Comparison of ENCODE assay signal across 8 mouse cellular contexts in genomic region chr17:56764474-56765354, GRCm38 (mm10). TPM values are rescaled to one million over a fixed set of nuclear protein-coding genes. Genes with fewer than 3 reads are reported as not detected.
DNase-seq lines count a peak whose midpoint lies in the region; ATAC-seq and TF ChIP-seq lines count a peak whose summit lies in the region.

Gene Dus3l, plus strand, starts transcription at chr17:56764757.

- peaks cover 9% of the 10 kb centered on the region for H3K27me3 ChIP-seq in G1E (ENCODE audit: insufficient read depth, low read length)
- H3K27me3 ChIP-seq in cerebellum, adult 2 months (ENCODE audit: control insufficient read depth, insufficient read depth, low read length), result no peaks in the 10 kb centered on the region
- H3K27me3 ChIP-seq in forebrain, postnatal 0 days (ENCODE audit: insufficient read depth, low read length), result no peaks in the 10 kb centered on the region
- no peaks in the 10 kb centered on the region for H3K27me3 ChIP-seq in lung, embryonic 16.5 days (ENCODE audit: control insufficient read depth, insufficient read depth, low read depth, low read length)

- peaks cover 41% of the 10 kb centered on the region for H3K36me3 ChIP-seq in G1E (replicated peaks)
- H3K36me3 ChIP-seq in forebrain, postnatal 0 days (ENCODE audit: insufficient read depth), result peaks cover 33% of the 10 kb centered on the region
- peaks cover 25% of the 10 kb centered on the region for H3K36me3 ChIP-seq in lung, embryonic 16.5 days (ENCODE audit: control insufficient read depth, insufficient read depth, low read length)

- peak within 1 kb of the TSS; percentile 92 for H3K27ac ChIP-seq in cerebellum, adult 2 months (ENCODE audit: insufficient read depth, low read length)
- peak within 1 kb of the TSS; percentile 97 for H3K27ac ChIP-seq in forebrain, postnatal 0 days (ENCODE audit: low read depth, low read length)
- peak within 1 kb of the TSS; percentile 96 for H3K27ac ChIP-seq in lung, embryonic 16.5 days (ENCODE audit: low read length)

- peak; percentile 67 for ATAC-seq in G1E (ENCODE audit: extremely low read depth, insufficient number of reproducible peaks, low FRiP score, poor library complexity, severe bottlenecking)
- ATAC-seq in forebrain, postnatal 0 days, result peak; percentile 91
- peak; percentile 81 for ATAC-seq in lung, embryonic 16.5 days (ENCODE audit: low read depth)

- under 1% methylated on average over 58 of the region's 58 CpGs for WGBS in cerebellum, adult 2 months
- WGBS in forebrain, postnatal 0 days, result 1% methylated on average over 54 of the region's 58 CpGs
- WGBS in lung, embryonic 16.5 days, result under 1% methylated on average over 58 of the region's 58 CpGs

- peak within 1 kb of the TSS; percentile 73 for H3K4me2 ChIP-seq in forebrain, postnatal 0 days (ENCODE audit: low read depth)
- peak within 1 kb of the TSS; percentile 87 for H3K4me2 ChIP-seq in lung, embryonic 16.5 days (ENCODE audit: low read depth, low read length)

- peak within 1 kb of the TSS; percentile 94 for H3K4me3 ChIP-seq in G1E (ENCODE audit: low read depth, low read length)
- peak within 1 kb of the TSS; percentile 96 for H3K4me3 ChIP-seq in cerebellum, adult 2 months (replicated peaks; ENCODE audit: insufficient read depth, low read depth, low read length)
- H3K4me3 ChIP-seq in forebrain, postnatal 0 days (ENCODE audit: low read depth, low read length), result peak within 1 kb of the TSS; percentile 66
- peak within 1 kb of the TSS; percentile 73 for H3K4me3 ChIP-seq in lung, embryonic 16.5 days (ENCODE audit: low read length)

- peak within 1 kb of the TSS; percentile 81 for H3K9ac ChIP-seq in forebrain, postnatal 0 days
- H3K9ac ChIP-seq in lung, embryonic 16.5 days (ENCODE audit: low read length), result peak within 1 kb of the TSS; percentile 82

- DNase-seq in G1E (ENCODE audit: low spot score), result peak; percentile 95
- DNase-seq in cerebellum, adult 2 months, result peak; percentile 91 to 97
- peak; percentile 94 for DNase-seq in forebrain, postnatal 0 days
- peak; percentile 84 for DNase-seq in heart, postnatal 4 days
- peak; percentile 83 for DNase-seq in layer of hippocampus, adult 9-10 months (ENCODE audit: low spot score)
- DNase-seq in ovary, postnatal 10 days (ENCODE audit: low spot score), result peak; percentile 95
- DNase-seq in thymus, postnatal 10 days (ENCODE audit: low spot score in 2 of 2), result peak; percentile 82 to 87

- no peaks in the 10 kb centered on the region for H3K9me3 ChIP-seq in G1E (replicated peaks)
- no peaks in the 10 kb centered on the region for H3K9me3 ChIP-seq in forebrain, postnatal 0 days (ENCODE audit: low read length)
- no peaks in the 10 kb centered on the region for H3K9me3 ChIP-seq in lung, embryonic 16.5 days (ENCODE audit: control insufficient read depth, low read length)

- peaks cover 68% of the 10 kb centered on the region for H3K4me1 ChIP-seq in G1E (ENCODE audit: insufficient read depth, low read depth, low read length)
- peaks cover 15% of the 10 kb centered on the region for H3K4me1 ChIP-seq in cerebellum, adult 2 months (ENCODE audit: control insufficient read depth, insufficient read depth, low read length)
- H3K4me1 ChIP-seq in forebrain, postnatal 0 days (ENCODE audit: insufficient read depth), result peaks cover 17% of the 10 kb centered on the region; the same call in 1 of the 2 replicates
- H3K4me1 ChIP-seq in lung, embryonic 16.5 days (replicated peaks; ENCODE audit: control insufficient read depth, insufficient read depth, low read length), result peaks cover 19% of the 10 kb centered on the region

- no peak for TF ChIP-seq CTCF in G1E (IDR thresholded peaks at IDR 0.05; ENCODE audit: low read depth, low read length)
- no peak for TF ChIP-seq CTCF in cerebellum, adult 2 months (IDR thresholded peaks at IDR 0.05; ENCODE audit: borderline replicate concordance, insufficient read depth, low read depth, low read length)
- TF ChIP-seq CTCF in forebrain, postnatal 0 days (IDR thresholded peaks at IDR 0.05; ENCODE audit: low read depth), result no peak

- peak; percentile 77 for TF ChIP-seq POLR2A in cerebellum, adult 2 months (IDR thresholded peaks at IDR 0.05; ENCODE audit: borderline replicate concordance, insufficient read depth, low read length)

RNA-seq across cellular contexts. Expression of gene Dus3l, which starts in this region (rescaled TPM):
- total RNA-seq in G1E (2014; fragmentation: Nextera tagmentation) (8.7 and 12.0 TPM in 2 replicates), G1E (2017) (12.4 and 15.0 TPM in 2 replicates)
- 52.5 and 57.1 TPM in 2 replicates for polyA plus RNA-seq in G1E (2012)
- 168 and 169 TPM in 2 replicates for polyA plus RNA-seq in cerebellum, adult 2 months (2012; rRNA removed)
- total RNA-seq in forebrain, postnatal 0 days (2014; rRNA removed), result 75.1 and 75.3 TPM in 2 replicates
- polyA plus RNA-seq in forebrain, postnatal 0 days (2015; fragmentation: Nextera tagmentation; extraction: Ambion mirVana), result 70.4 and 79.9 TPM in 2 replicates
- total RNA-seq in heart, postnatal 4 days (2021), result 10 to 100 TPM; 22.8 to 23.5 TPM
- 40.8 and 43.6 TPM in 2 replicates for polyA plus RNA-seq in lung, embryonic 16.5 days (2015; fragmentation: Nextera tagmentation; extraction: Ambion mirVana)

Comparison
In these comparisons a context has a peak if more than half of its experiments do, and no peak if none do; other contexts are left out.
1. Peak in every context shown above with its lines: DNase-seq, ATAC-seq, H3K4me3 ChIP-seq and H3K27ac ChIP-seq.